Mouse (Mus musculus) liver, postnatal 0 days (tissue): ENCODE measurements at regions not wholly inside any gene's neighbourhood (a gene's known extent, or its start where the extent isn't known, plus 50 kb on each side); places are given as distances from the start of the nearest gene placed in this dataset.

ENCODE experiments used
- CTCF ChIP-seq: sonication (generic); IDR thresholded peaks from 2 replicates; pipeline ENCODE4 v1.5.1; 2016; ENCODE audit warnings: antibody characterized with exemption, low read depth
- EP300 ChIP-seq: IDR thresholded peaks from 2 replicates; pipeline ENCODE4 v1.6.1; 2016; ENCODE audit warnings: antibody characterized with exemption, low read depth, mild to moderate bottlenecking

- TF ChIP-seq CTCF (no peak), EP300 (no peak)
These were observed 179.8 kb downstream of the Sqor start for GRCm38 (mm10) chr2:122944841-122945240.
